Mouse (Mus musculus) ES-E14 (cell line): ENCODE data around the gene Ncapg2.

ENCODE experiments used
- CHD2 ChIP-seq: IDR thresholded peaks from 2 replicates; pipeline ENCODE4 v1.6.1; 2014; ENCODE audit warnings: mild to moderate bottlenecking, low read depth, low read length, inconsistent platforms
- HCFC1 ChIP-seq: IDR thresholded peaks from 2 replicates; pipeline ENCODE4 v1.6.1; 2012; ENCODE audit warnings: low read length, inconsistent platforms, borderline replicate concordance; ENCODE audit not compliant: insufficient read depth
- MAFK ChIP-seq: IDR thresholded peaks from 2 replicates; pipeline ENCODE4 v1.6.1; 2014; ENCODE audit warnings: mild to moderate bottlenecking, low read depth, low read length, inconsistent platforms; ENCODE audit not compliant: insufficient read depth
- ZC3H11A ChIP-seq: IDR thresholded peaks from 2 replicates; pipeline ENCODE4 v1.6.1; 2012; ENCODE audit warnings: low read depth, mild to moderate bottlenecking, inconsistent platforms, low read length, borderline replicate concordance
- ZNF384 ChIP-seq: IDR thresholded peaks from 2 replicates; pipeline ENCODE4 v1.6.1; 2012; ENCODE audit warnings: low read depth, low read length, inconsistent platforms

DNA sequence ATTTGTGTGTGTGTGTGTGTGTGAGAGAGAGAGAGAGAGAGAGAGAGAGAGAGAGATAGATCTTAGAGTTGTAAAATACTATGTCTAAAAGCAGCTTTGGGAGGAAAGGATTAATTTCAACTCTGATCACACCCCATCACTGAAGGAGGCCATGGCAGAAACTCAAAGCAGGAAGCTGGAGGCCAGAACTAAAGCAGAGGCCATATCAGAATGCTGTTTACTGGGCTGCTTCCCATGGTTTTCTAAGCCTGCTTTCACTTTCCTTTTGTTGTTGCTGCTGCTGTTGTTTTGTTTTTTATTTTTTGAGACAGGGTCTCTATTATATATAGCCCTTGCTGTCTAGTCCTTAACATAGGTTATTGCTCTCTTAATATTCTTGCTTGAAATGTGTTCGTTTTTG is 11.3 kb downstream of the Ncapg2 start:
- TF ChIP-seq ZC3H11A (no peak), CHD2 (no peak), ZNF384 (no peak), MAFK (no peak), HCFC1 (no peak)
